Mouse (Mus musculus): Measurements from ENCODE around the gene Nt5m.

- TF ChIP-seq CTCF (IDR thresholded peaks at IDR 0.05; ENCODE audit: extremely low read depth, insufficient read length, insufficient replicate concordance, low read depth, low read length) (no peak), POLR2A (IDR thresholded peaks at IDR 0.05; ENCODE audit: low read depth, low read length) (no peak)
These were observed 13.6 kb downstream of the Nt5m start for GRCm38 (mm10) chr11:59852865-59853264.
